Mouse (Mus musculus) hindbrain, embryonic 11.5 days (tissue): Measurements from ENCODE around the gene Them5. TPM values are rescaled to one million over a fixed set of nuclear protein-coding genes. Genes with fewer than 3 reads are reported as not detected.

Experiments
- ATAC-seq: fragments of 200-750 bp; cut with Nextera tagmentation; 2 replicates; pipeline ENCODE4 v1.8.0; 2017; ENCODE audit warnings: mild to moderate bottlenecking, moderate TSS enrichment, moderate library complexity; ENCODE audit not compliant: low FRiP score
- DNase-seq: peaks from one replicate; pipeline ENCODE4 v3.0.0-alpha.2; 2015; ENCODE audit warnings: low spot score
- H3K27ac ChIP-seq: fragments of 300-500 bp; sonication (generic); 2 replicates; pipeline ENCODE4 v1.5.1; 2014; ENCODE audit warnings: mild to moderate bottlenecking, low read depth, low read length
- H3K27me3 ChIP-seq: fragments of 300-500 bp; sonication (generic); 2 replicates; pipeline ENCODE4 v1.6.1; 2014; ENCODE audit warnings: mild to moderate bottlenecking, low read length, moderate library complexity, mixed read lengths; ENCODE audit not compliant: control insufficient read depth, insufficient read depth
- H3K36me3 ChIP-seq: fragments of 300-500 bp; sonication (generic); 2 replicates; pipeline ENCODE4 v1.6.1; 2014; ENCODE audit warnings: mild to moderate bottlenecking, low read length, moderate library complexity, mixed read lengths; ENCODE audit not compliant: control insufficient read depth, insufficient read depth
- H3K4me1 ChIP-seq: fragments of 300-500 bp; sonication (generic); replicated peaks from 2 replicates; pipeline ENCODE4 v1.6.1; 2014; ENCODE audit warnings: low read length, mixed read lengths; ENCODE audit not compliant: control insufficient read depth, insufficient read depth
- H3K4me2 ChIP-seq: fragments of 300-500 bp; sonication (generic); replicated peaks from 2 replicates; pipeline ENCODE4 v1.6.1; 2014; ENCODE audit warnings: mild to moderate bottlenecking, low read depth, low read length
- H3K4me3 ChIP-seq: fragments of 300-500 bp; sonication (generic); 2 replicates; pipeline ENCODE4 v1.5.1; 2014; ENCODE audit warnings: low read depth, low read length
- H3K9ac ChIP-seq: fragments of 300-500 bp; sonication (generic); 2 replicates; pipeline ENCODE4 v1.6.1; 2014; ENCODE audit warnings: low read depth, low read length
- H3K9me3 ChIP-seq: fragments of 300-500 bp; sonication (generic); 2 replicates; pipeline ENCODE4 v1.6.1; 2016; ENCODE audit warnings: low read length; ENCODE audit not compliant: control insufficient read depth
- WGBS: fragments of 180-500 bp; shearing (Covaris S2); extraction: QIAGEN DNeasy Blood & Tissue Kit; methylation state at CpG from one replicate; pipeline ENCODE4 v1.1.7; 2014; 5-methylcytosine and 5-hydroxymethylcytosine counted together
- polyA plus RNA-seq: library from polyadenylated mRNA; unstranded; fragments of >200 nt; fragmentation: Nextera tagmentation; extraction: Ambion mirVana; gene quantifications from 2 replicates; pipeline ENCODE4 v1.2.1, GENCODE M21; 2014

Gene Them5
- polyA plus RNA-seq, 1 experiment from 2014 or later = not detected

GRCm38 (mm10) chr3:94366761-94367160, 24.9 kb downstream of the Them5 start:
- peak; percentile 34; the same call in 1 of the 2 replicates for ATAC-seq
- Histone ChIP-seq H3K27ac (no peak overlapping the region), H3K4me1 (0 out of 2 replicates have a peak, but pooled peaks cover 2% of the 10 kb centered on the region), H3K36me3 (no peaks in the 10 kb centered on the region), H3K9ac (no peak overlapping the region), H3K27me3 (peaks cover 8% of the 10 kb centered on the region; the same call in 1 of the 2 replicates), H3K4me3 (no peak overlapping the region), H3K9me3 (no peaks in the 10 kb centered on the region), H3K4me2 (no peak overlapping the region)
- DNase-seq = peak; percentile 88
- 20% methylated on average over 3 of the region's 3 CpGs for WGBS

GRCm38 (mm10) chr3:94367511-94367910, 25.6 kb downstream of the Them5 start:
- ATAC-seq = no peak
- Histone ChIP-seq H3K4me1 (0 out of 2 replicates have a peak, but pooled peaks cover 3% of the 10 kb centered on the region), H3K27me3 (peaks cover 6% of the 10 kb centered on the region; the same call in 1 of the 2 replicates), H3K9me3 (no peaks in the 10 kb centered on the region), H3K27ac (no peak overlapping the region), H3K4me2 (no peak overlapping the region), H3K4me3 (no peak overlapping the region), H3K9ac (no peak overlapping the region), H3K36me3 (no peaks in the 10 kb centered on the region)
- no peak for DNase-seq
- 84% methylated on average over 6 of the region's 6 CpGs for WGBS

DNA sequence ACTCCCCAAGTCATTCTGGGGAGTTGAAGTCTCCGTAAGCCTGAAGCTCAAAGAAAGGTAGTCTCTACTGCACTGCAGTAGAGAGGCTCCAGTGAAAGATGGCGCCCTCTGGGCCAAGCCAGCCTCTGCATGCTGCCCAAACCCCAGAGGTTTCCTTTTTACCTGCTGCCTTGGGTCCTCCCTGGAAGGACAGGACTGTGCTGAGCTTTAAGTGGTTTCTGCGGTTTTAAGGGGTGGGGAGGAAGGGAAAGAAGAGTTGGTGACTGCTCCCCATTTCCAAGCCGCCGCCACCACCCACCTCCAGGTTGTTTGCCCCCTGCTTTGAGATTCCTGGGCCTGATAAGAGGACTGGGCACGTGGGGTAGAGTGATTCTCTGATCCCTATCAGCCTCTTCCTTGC, 26.7 kb downstream of the Them5 start:
- H3K27me3 ChIP-seq = peaks cover 4% of the 10 kb centered on the region; the same call in 1 of the 2 replicates
- H3K4me1 ChIP-seq = peaks cover 7% of the 10 kb centered on the region; the same call in 1 of the 2 replicates
- ATAC-seq (no peak), DNase-seq (no peak)
- H3K4me3 ChIP-seq = no peak overlapping the region
- H3K9me3 ChIP-seq = no peaks in the 10 kb centered on the region
- H3K27ac ChIP-seq = no peak overlapping the region
- H3K36me3 ChIP-seq = no peaks in the 10 kb centered on the region
- WGBS = 60% methylated on average over 6 of the region's 6 CpGs
- no peak overlapping the region for H3K4me2 ChIP-seq
- no peak overlapping the region for H3K9ac ChIP-seq

DNA sequence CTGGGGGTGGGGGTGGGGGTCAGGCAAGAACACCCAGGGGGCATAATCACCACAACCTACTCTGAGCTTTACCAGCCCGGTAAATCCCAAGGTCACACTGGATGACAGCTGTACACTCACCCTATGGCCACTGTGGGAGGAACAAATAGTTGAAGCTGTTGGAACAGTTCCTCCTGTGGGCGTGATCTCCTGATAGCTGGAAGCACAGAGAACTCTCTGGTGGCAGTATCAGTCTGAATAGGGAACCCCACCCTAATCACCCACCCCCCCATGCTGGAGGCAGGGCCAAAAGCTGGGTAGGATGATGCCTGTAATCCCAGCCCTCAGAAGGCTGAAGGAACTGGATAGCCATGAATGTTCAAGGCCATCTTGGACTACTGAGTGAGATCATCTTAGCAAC, 27.8 kb downstream of the Them5 start:
- Histone ChIP-seq H3K4me2 (no peak overlapping the region), H3K4me1 (peaks cover 8% of the 10 kb centered on the region; the same call in 1 of the 2 replicates), H3K27ac (no peak overlapping the region), H3K4me3 (no peak overlapping the region), H3K9me3 (no peaks in the 10 kb centered on the region), H3K36me3 (no peaks in the 10 kb centered on the region), H3K9ac (no peak overlapping the region), H3K27me3 (peaks cover 3% of the 10 kb centered on the region; the same call in 1 of the 2 replicates)
- no peak for DNase-seq
- no peak for ATAC-seq
- WGBS = 86% methylated on average over 2 of the region's 2 CpGs

GRCm38 (mm10) chr3:94371637-94372036, 29.7 kb downstream of the Them5 start:
- H3K4me2 ChIP-seq = no peak overlapping the region
- ATAC-seq = no peak

DNA sequence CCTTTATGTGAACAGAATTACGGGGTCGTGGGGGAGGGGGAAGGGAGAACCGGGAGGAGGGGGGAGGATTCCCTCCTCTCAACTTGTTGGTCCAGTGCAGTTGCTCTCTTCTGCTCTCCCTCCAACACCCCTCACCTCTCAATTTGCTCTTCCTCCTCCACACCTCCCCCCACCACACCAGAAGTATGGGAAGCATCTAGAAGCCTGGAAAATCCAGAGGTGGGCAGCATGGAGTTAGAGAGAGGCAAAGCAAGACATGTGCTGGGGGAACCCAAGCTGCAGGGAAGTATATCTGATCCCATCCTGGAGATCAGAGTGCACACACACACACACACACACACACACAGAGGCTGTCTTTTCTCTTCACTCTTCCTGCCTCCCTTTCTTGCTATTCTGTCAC, 30.1 kb downstream of the Them5 start:
- no peaks in the 10 kb centered on the region for H3K9me3 ChIP-seq
- no peak overlapping the region for H3K4me3 ChIP-seq
- no peak overlapping the region for H3K27ac ChIP-seq
- ATAC-seq (no peak), DNase-seq (no peak)
- peaks cover 8% of the 10 kb centered on the region; the same call in 1 of the 2 replicates for H3K4me1 ChIP-seq
- 0% methylated on average over 3 of the region's 3 CpGs for WGBS
- no peak overlapping the region for H3K4me2 ChIP-seq
- H3K27me3 ChIP-seq = no peaks in the 10 kb centered on the region
- H3K36me3 ChIP-seq = no peaks in the 10 kb centered on the region
- no peak overlapping the region for H3K9ac ChIP-seq

More at GRCm38 (mm10) chr3:94371637-94372036, 29.7 kb downstream of the Them5 start:
- Histone ChIP-seq H3K27ac (no peak overlapping the region), H3K9ac (no peak overlapping the region), H3K4me1 (peaks cover 8% of the 10 kb centered on the region; the same call in 1 of the 2 replicates), H3K36me3 (no peaks in the 10 kb centered on the region), H3K4me3 (no peak overlapping the region), H3K9me3 (no peaks in the 10 kb centered on the region), H3K27me3 (no peaks in the 10 kb centered on the region)
- 7% methylated on average over 11 of the region's 11 CpGs for WGBS
- DNase-seq = peak; percentile 31

DNA sequence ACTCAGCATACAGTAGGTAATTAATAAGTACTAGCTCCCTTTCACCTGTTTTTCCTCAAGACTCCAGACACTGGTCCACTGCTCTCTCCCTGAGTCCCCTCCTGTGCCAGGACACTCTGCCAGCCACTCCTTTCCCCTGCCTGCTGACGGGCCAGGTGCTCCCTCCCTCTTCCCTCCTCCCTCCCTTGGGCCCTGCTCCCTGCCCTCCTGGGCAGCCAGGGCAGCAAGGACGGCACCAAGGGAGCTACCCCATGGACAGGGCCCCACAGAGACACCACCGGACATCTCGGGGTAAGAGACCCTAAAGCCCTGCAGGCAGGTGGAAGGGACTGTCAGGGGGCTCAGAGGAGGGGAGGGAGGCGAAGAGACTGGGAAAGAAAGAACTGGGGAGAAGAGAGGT, 30.7 kb downstream of the Them5 start, which contains the start of gene Rorc:
TSS of gene Rorc (plus strand) at position 154 of the 400 bp plus-strand sequence.
- Histone ChIP-seq H3K4me3 (no peak within 1 kb of the TSS), H3K9ac (no peak within 1 kb of the TSS)

GRCm38 (mm10) chr3:94373090-94373489, 31.2 kb downstream of the Them5 start:
- Histone ChIP-seq H3K9ac (no peak overlapping the region), H3K27me3 (no peaks in the 10 kb centered on the region), H3K36me3 (no peaks in the 10 kb centered on the region), H3K9me3 (no peaks in the 10 kb centered on the region), H3K4me2 (peak overlapping the region; percentile 19; the same call in 1 of the 2 replicates), H3K4me1 (peaks cover 8% of the 10 kb centered on the region; the same call in 1 of the 2 replicates), H3K4me3 (no peak overlapping the region), H3K27ac (no peak overlapping the region)
- ATAC-seq (peak; percentile 39; the same call in 1 of the 2 replicates), DNase-seq (peak; percentile 13)
- 7% methylated on average over 10 of the region's 10 CpGs for WGBS

More for the DNA sequence above, 30.7 kb downstream of the Them5 start, which contains the start of gene Rorc:
- Histone ChIP-seq H3K9me3 (no peaks in the 10 kb centered on the region), H3K4me1 (peaks cover 8% of the 10 kb centered on the region; the same call in 1 of the 2 replicates), H3K36me3 (no peaks in the 10 kb centered on the region), H3K27ac (no peak within 1 kb of the TSS), H3K27me3 (no peaks in the 10 kb centered on the region), H3K4me2 (peak within 1 kb of the TSS; percentile 19; the same call in 1 of the 2 replicates)
- DNase-seq (no peak), ATAC-seq (0 out of 2 replicates have a peak, but pooled peaks have one; percentile 21)
- 14% methylated on average over 5 of the region's 5 CpGs for WGBS

GRCm38 (mm10) chr3:94373597-94374011, 31.7 kb downstream of the Them5 start:
- H3K4me3 ChIP-seq = no peak overlapping the region
- no peak overlapping the region for H3K27ac ChIP-seq
- H3K9ac ChIP-seq = no peak overlapping the region

More at GRCm38 (mm10) chr3:94373597-94374011, 31.7 kb downstream of the Them5 start:
- ATAC-seq (peak; percentile 34; the same call in 1 of the 2 replicates), DNase-seq (no peak)
- peak overlapping the region; percentile 19; the same call in 1 of the 2 replicates for H3K4me2 ChIP-seq
- H3K9me3 ChIP-seq = no peaks in the 10 kb centered on the region
- H3K27me3 ChIP-seq = no peaks in the 10 kb centered on the region
- no peaks in the 10 kb centered on the region for H3K36me3 ChIP-seq
- peaks cover 8% of the 10 kb centered on the region; the same call in 1 of the 2 replicates for H3K4me1 ChIP-seq
- 0% methylated on average over 5 of the region's 5 CpGs for WGBS
